Comparison of ENCODE assay signal across 17 mouse cellular contexts in genomic region chr4:142411792-142412191, GRCm38 (mm10).
DNase-seq lines count a peak whose midpoint lies in the region; ATAC-seq and TF ChIP-seq lines count a peak whose summit lies in the region.
"Had no signal": no experiment of that assay in that cellular context is flagged by ENCODE, and none has a peak within 500 bp of the region (broad histone marks: within the 10 kb centered on the region; RNA-seq: fewer than 3 reads in every experiment).

No protein-coding gene starts in this region.

- no peaks in the 10 kb centered on the region for H3K36me3 ChIP-seq in hindbrain, postnatal 0 days (ENCODE audit: insufficient read depth, low read length)
- no peaks in the 10 kb centered on the region for H3K36me3 ChIP-seq in hindbrain, embryonic 13.5 days
- H3K36me3 ChIP-seq in midbrain, embryonic 13.5 days, result no peaks in the 10 kb centered on the region
- no peaks in the 10 kb centered on the region for H3K36me3 ChIP-seq in midbrain, embryonic 15.5 days (replicated peaks)
- H3K36me3 ChIP-seq: embryonic facial prominence, embryonic 12.5 days; heart, embryonic 15.5 days; hindbrain, embryonic 10.5 days; limb, embryonic 12.5 days; liver, embryonic 15.5 days had no signal

- H3K4me3 ChIP-seq in hindbrain, postnatal 0 days (ENCODE audit: low read length), result no peak overlapping the region
- no peak overlapping the region for H3K4me3 ChIP-seq in hindbrain, embryonic 13.5 days
- H3K4me3 ChIP-seq in midbrain, embryonic 13.5 days (replicated peaks), result no peak overlapping the region
- no peak overlapping the region for H3K4me3 ChIP-seq in midbrain, embryonic 15.5 days
- no peak overlapping the region for H3K4me3 ChIP-seq in cortical plate, adult 2 months (ENCODE audit: insufficient read depth, low read length)
- H3K4me3 ChIP-seq: embryonic facial prominence, embryonic 12.5 days; heart, embryonic 15.5 days; hindbrain, embryonic 10.5 days; limb, embryonic 12.5 days; liver, embryonic 15.5 days had no signal

- no peak for ATAC-seq in hindbrain, postnatal 0 days
- no peak for ATAC-seq in hindbrain, embryonic 13.5 days (ENCODE audit: low FRiP score)
- no peak for ATAC-seq in midbrain, embryonic 13.5 days
- no peak for ATAC-seq in midbrain, embryonic 15.5 days (replicated peaks)
- ATAC-seq: intestine, embryonic 16.5 days had no signal

- H3K9me3 ChIP-seq in hindbrain, postnatal 0 days (ENCODE audit: low read length), result no peaks in the 10 kb centered on the region
- no peaks in the 10 kb centered on the region for H3K9me3 ChIP-seq in hindbrain, embryonic 13.5 days
- H3K9me3 ChIP-seq in midbrain, embryonic 13.5 days, result no peaks in the 10 kb centered on the region
- H3K9me3 ChIP-seq in midbrain, embryonic 15.5 days, result no peaks in the 10 kb centered on the region
- H3K9me3 ChIP-seq: embryonic facial prominence, embryonic 12.5 days; heart, embryonic 15.5 days; hindbrain, embryonic 10.5 days; limb, embryonic 12.5 days; liver, embryonic 15.5 days had no signal

- no peak overlapping the region for H3K9ac ChIP-seq in hindbrain, postnatal 0 days (replicated peaks; ENCODE audit: low read length)
- H3K9ac ChIP-seq in hindbrain, embryonic 13.5 days, result no peak overlapping the region
- 0 out of 2 replicates have a peak overlapping the region, but pooled peaks have one; percentile 14 for H3K9ac ChIP-seq in midbrain, embryonic 13.5 days (replicated peaks)
- no peak overlapping the region for H3K9ac ChIP-seq in midbrain, embryonic 15.5 days
- H3K9ac ChIP-seq: embryonic facial prominence, embryonic 12.5 days; heart, embryonic 15.5 days; limb, embryonic 12.5 days; liver, embryonic 15.5 days had no signal

- H3K4me2 ChIP-seq in hindbrain, postnatal 0 days (ENCODE audit: low read depth, low read length), result no peak overlapping the region; the same call in 1 of the 2 replicates
- no peak overlapping the region for H3K4me2 ChIP-seq in hindbrain, embryonic 13.5 days
- H3K4me2 ChIP-seq in midbrain, embryonic 13.5 days (replicated peaks), result no peak overlapping the region
- H3K4me2 ChIP-seq in midbrain, embryonic 15.5 days, result no peak overlapping the region
- H3K4me2 ChIP-seq: embryonic facial prominence, embryonic 12.5 days; heart, embryonic 15.5 days; limb, embryonic 12.5 days; liver, embryonic 15.5 days had no signal

- peak; percentile 58 for TF ChIP-seq CTCF in hindbrain, postnatal 0 days (IDR thresholded peaks at IDR 0.05; ENCODE audit: low read depth)
- 0 out of 2 replicates have a peak, but pooled peaks have one; percentile 4 for TF ChIP-seq CTCF in cortical plate, adult 2 months (IDR thresholded peaks at IDR 0.05; ENCODE audit: extremely low read depth, insufficient read depth, low read length)

- H3K4me1 ChIP-seq in hindbrain, postnatal 0 days (ENCODE audit: insufficient read depth, low read length), result peaks cover 13% of the 10 kb centered on the region; the same call in 1 of the 2 replicates
- H3K4me1 ChIP-seq in hindbrain, embryonic 13.5 days (replicated peaks), result peaks cover 41% of the 10 kb centered on the region
- H3K4me1 ChIP-seq in midbrain, embryonic 13.5 days (replicated peaks), result peaks cover 37% of the 10 kb centered on the region
- H3K4me1 ChIP-seq in midbrain, embryonic 15.5 days, result peaks cover 39% of the 10 kb centered on the region
- H3K4me1 ChIP-seq in cortical plate, adult 2 months (ENCODE audit: control insufficient read depth, insufficient read depth, low read length), result peaks cover 13% of the 10 kb centered on the region
- H3K4me1 ChIP-seq: heart, embryonic 15.5 days; liver, embryonic 15.5 days had no signal

- DNase-seq in hindbrain, postnatal 0 days (ENCODE audit: low spot score), result no peak
- peak; percentile 12 for DNase-seq in ES-CJ7 (ENCODE audit: low read depth, low spot score)
- no peak for DNase-seq in gastrocnemius, postnatal 14 days
- no peak for DNase-seq in adrenal gland, postnatal 4 days (ENCODE audit: low spot score in 2 of 2)
- DNase-seq: adrenal gland, adult 2 months; lung, postnatal 36 days; thymus, postnatal 4 days had no signal

- peak overlapping the region; percentile 58 for H3K27ac ChIP-seq in hindbrain, postnatal 0 days
- H3K27ac ChIP-seq in hindbrain, embryonic 13.5 days, result no peak overlapping the region
- H3K27ac ChIP-seq in midbrain, embryonic 13.5 days, result peak overlapping the region; percentile 62
- H3K27ac ChIP-seq in midbrain, embryonic 15.5 days, result no peak overlapping the region
- H3K27ac ChIP-seq in cortical plate, adult 2 months (ENCODE audit: insufficient read depth, low read length), result no peak overlapping the region
- H3K27ac ChIP-seq: embryonic facial prominence, embryonic 12.5 days; heart, embryonic 15.5 days; hindbrain, embryonic 10.5 days; limb, embryonic 12.5 days; liver, embryonic 15.5 days had no signal

- no peak for TF ChIP-seq POLR2A in cortical plate, adult 2 months (IDR thresholded peaks at IDR 0.05; ENCODE audit: extremely low read depth, insufficient read depth, low read length)

- intact Hi-C loops in gastrocnemius, postnatal 14 days (cut with DNase I; ENCODE audit: low total_unique reads), result no loop called here

- no peaks in the 10 kb centered on the region for H3K27me3 ChIP-seq in hindbrain, postnatal 0 days (ENCODE audit: insufficient read depth, low read length)
- no peaks in the 10 kb centered on the region for H3K27me3 ChIP-seq in hindbrain, embryonic 13.5 days
- H3K27me3 ChIP-seq in midbrain, embryonic 13.5 days, result no peaks in the 10 kb centered on the region
- no peaks in the 10 kb centered on the region for H3K27me3 ChIP-seq in midbrain, embryonic 15.5 days (replicated peaks)
- H3K27me3 ChIP-seq: embryonic facial prominence, embryonic 12.5 days; heart, embryonic 15.5 days; limb, embryonic 12.5 days; liver, embryonic 15.5 days had no signal

- 90% methylated on average over 5 of the region's 5 CpGs for WGBS in hindbrain, postnatal 0 days
- WGBS in hindbrain, embryonic 13.5 days, result 94% methylated on average over 5 of the region's 5 CpGs
- 95% methylated on average over 5 of the region's 5 CpGs for WGBS in midbrain, embryonic 13.5 days
- WGBS in midbrain, embryonic 15.5 days, result 90% methylated on average over 5 of the region's 5 CpGs

Comparison
In these comparisons a context has a peak if more than half of its experiments do, and no peak if none do; other contexts are left out.
1. H3K27ac ChIP-seq: peak in hindbrain, postnatal 0 days (single experiment) and midbrain, embryonic 13.5 days (single experiment); none in hindbrain, embryonic 13.5 days (single experiment), midbrain, embryonic 15.5 days (single experiment) and cortical plate, adult 2 months (single experiment).